Mouse (Mus musculus): ENCODE data around the gene Aven.

Gene Aven

DNA sequence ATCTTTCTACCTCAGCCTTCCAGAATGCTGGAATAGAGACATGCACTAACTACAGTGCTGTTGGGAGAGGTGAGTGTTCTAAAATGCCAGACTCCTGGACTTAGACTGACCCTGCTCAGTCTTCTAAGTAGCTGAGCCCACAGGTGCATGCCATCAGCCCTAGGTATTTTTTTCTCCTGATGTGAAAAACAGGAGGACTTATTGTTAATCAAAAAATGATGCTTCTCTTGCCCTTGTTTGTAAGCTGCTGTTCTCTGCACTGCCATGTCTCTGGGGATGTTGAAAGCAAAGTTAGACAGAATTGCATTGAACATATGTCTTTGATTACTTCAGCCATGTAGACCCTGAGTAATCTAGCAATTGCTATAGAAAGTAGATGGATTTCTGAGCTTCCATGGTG lies 64.7 kb downstream of the Aven start:
- DNase-seq (ENCODE audit: low read depth) = no peak

- no peak for DNase-seq (ENCODE audit: low read depth)
These were observed 68.8 kb downstream of the Aven start for GRCm38 (mm10) chr2:112561549-112561948.

DNA sequence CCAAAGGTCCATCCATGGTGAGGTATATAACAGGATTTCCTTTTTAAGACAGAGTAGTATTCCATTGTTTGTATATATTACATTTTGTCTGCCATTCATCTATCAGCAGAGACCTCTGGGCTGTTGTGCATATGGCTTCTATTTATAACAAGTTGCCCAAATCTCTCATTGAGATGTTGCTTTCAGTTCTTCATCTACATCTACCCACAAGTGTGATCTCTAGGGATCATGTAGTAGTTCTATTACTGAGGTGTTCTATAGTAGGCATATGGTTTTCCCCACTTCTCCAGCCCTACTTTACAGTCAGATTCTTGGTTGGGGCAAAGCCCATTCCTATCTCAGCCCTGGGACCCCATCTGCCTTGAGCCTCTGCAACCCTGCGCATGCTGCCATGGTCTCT lies 72.3 kb downstream of the Aven start:
- DNase-seq (ENCODE audit: low read depth) = no peak

DNA sequence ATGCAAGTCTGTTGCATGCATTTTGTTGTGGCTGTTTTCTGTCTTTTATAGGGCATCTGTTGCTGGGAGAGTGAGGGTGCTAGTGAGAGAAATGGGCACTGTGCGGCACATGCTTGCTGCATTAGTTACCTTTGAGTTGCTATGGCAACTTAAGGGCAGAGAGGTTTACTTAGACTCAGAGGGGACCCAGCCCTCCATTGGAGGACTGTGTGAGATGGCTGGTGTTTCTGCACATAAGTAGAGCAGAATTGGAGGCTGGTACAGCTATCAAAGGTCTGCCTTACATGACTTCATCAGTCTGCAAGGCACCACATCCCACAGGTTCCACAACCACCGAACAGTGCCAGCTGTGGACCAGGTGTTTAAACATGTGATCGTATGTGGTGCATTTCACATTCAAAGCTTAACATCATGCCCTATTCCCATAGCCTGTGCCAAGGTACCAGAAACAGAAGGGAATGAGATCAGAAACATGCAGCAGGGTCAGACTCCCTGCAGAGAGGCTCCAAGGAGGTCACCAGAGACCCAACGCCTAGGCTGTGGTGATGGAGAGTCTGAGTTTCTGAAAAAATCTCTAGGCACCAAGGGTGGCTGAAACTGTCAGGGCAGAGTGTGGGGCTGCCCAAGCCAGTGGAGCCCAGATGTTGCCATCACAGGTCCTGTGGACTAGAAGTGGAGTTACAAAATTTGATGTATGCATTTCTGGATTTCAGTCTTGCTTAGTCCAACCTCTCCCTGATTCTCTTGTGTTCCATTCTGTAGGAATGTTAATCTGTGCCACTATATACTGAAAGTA lies 73.7 kb downstream of the Aven start:
- no peak for DNase-seq (ENCODE audit: low read depth)

DNA sequence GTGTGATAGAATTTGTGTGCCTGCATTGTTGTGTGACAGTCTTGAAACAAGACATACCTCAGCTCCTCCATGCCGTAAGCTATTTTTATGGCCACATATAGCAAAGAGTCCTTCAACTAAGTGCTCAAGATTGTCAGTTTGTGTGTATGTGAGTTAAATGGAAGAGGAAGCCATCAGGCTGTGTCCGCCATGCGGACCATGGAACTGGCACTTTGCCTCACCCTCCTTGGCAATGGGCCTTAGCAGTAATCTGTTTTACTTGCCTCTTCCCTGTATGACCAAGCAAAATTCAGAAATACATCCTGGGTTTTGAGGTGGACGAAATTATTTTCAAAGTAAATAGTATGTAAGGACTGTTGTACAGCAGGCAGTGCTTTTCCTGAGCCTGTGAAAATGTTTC lies 75.0 kb downstream of the Aven start:
- no peak for DNase-seq (ENCODE audit: low read depth)

GRCm38 (mm10) chr2:112590985-112591384 lies 98.2 kb downstream of the Aven start:
- DNase-seq (ENCODE audit: low read depth) = no peak

DNA sequence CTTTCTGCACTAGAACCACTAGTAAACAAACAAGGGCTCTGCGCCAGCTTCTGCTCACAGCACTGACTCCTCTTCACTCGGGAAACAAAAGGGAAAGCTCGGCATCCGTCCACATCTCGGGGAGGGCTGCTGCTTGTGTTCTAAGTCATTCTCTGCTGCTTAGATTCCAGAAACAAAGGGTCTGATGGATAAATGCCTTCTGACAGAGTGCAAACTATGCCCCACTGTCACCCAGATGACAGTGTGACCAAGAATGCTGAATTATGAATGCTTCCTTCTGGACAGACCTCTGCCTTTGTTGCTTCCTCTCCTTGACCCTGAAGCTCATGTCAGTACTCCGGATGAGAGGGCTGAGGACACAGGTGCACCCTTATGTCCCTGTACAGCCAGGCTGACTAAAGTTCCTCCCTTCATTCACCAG lies 98.7 kb downstream of the Aven start:
- DNase-seq (ENCODE audit: low read depth) = peak; percentile 25

DNA sequence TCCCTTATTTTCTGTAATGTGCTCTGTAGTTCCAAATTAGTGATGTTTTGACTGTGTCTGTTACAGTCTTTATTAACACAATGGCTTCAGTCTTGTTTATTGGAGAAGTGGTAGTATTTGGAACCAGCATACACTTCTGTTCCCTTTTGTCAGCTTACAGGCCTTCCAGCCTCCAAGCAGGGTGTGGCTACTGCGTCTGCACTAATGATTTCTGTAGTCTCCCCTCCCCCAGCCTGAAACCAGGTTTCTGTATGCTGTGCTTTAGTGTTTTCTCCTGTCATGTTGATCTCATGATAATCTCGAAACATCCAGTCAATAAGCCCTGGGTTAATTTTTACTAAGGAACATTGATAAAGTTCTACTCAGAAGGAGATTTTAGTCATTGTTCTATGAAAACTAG lies 100.6 kb downstream of the Aven start:
- no peak for DNase-seq (ENCODE audit: low read depth)

DNA sequence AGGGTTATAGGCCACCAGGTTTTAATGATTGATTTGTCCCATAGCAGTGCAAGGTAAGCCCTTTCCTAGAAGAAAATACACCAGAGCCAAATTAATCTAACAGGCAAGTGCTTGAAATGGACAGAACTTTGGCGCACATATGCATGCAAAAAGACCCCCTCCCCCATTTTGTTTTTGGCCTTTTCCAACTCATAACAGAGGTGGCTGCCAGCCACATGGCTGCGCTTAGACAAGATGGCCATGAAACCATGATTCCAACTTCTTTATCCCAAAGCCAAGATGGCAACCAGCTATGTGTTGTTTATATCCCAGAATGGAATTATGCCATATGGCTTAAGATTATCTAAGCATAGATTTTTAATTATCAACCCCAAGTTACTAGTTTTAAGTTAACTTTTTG lies 101.0 kb downstream of the Aven start:
- DNase-seq (ENCODE audit: low read depth) = no peak

DNA sequence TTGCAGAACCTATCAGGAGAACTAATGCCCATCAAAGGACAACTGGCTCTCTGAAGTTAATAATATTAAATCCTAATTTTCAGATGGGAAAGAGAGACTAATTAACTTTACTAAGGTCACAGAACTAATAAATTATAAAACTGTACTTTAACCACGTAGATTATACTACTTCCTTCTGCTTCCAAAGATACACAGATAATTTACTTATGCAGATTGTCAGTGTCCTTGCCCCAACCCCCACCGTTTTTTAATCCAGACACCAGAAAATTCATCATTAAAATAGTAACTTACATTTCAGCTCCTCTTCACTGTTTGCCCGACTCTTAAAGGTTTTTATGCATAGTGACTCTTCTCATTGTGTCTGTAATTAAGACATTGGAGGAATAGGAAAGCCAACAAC lies 103.0 kb downstream of the Aven start:
- no peak for DNase-seq (ENCODE audit: low read depth)

DNA sequence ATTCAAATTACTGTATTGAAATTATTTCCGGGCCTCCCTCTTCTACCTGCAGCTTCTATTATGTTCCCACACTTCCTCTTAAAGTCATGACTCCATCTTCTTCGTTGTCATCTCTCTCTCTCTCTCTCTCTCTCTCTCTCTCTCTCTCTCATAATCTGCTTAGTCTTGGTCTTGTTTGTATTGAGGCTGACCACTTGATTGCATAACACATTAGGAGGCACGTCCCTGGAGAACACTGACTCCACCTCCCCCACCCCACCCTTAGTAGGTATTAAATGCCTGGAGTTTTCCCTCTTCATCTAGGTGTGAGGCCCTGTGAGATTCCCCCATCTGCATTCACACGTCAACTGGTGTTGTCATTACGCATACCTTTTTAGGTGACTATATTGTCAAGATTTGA lies 103.7 kb downstream of the Aven start:
- no peak for DNase-seq (ENCODE audit: low read depth)

- DNase-seq (ENCODE audit: low read depth) = no peak
These were observed 104.3 kb downstream of the Aven start for GRCm38 (mm10) chr2:112597064-112597463.

GRCm38 (mm10) chr2:112600222-112600621 lies 107.5 kb downstream of the Aven start:
- no peak for DNase-seq (ENCODE audit: low read depth)

DNA sequence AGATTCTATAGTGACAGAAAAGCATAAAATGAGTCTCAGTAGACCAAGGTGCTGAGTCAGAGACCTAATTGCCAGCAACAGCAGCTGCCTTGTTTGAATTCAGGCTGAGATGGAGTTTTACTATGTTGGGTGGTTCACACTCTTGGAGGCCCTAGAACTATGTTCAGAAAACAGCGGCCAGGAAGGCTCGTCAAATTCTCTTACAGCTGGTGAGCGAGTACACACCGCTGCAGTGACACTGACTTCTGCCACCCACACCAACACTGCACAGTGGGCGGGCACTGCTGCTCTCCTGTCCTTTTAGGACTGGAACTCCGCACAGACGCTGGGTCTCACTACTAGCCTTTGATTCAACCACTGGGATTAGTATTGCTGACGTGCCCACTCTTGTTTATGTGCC lies 109.7 kb downstream of the Aven start:
- DNase-seq (ENCODE audit: low read depth) = no peak

GRCm38 (mm10) chr2:112606536-112606935 lies 113.8 kb downstream of the Aven start:
- no peak for DNase-seq (ENCODE audit: low read depth)

DNA sequence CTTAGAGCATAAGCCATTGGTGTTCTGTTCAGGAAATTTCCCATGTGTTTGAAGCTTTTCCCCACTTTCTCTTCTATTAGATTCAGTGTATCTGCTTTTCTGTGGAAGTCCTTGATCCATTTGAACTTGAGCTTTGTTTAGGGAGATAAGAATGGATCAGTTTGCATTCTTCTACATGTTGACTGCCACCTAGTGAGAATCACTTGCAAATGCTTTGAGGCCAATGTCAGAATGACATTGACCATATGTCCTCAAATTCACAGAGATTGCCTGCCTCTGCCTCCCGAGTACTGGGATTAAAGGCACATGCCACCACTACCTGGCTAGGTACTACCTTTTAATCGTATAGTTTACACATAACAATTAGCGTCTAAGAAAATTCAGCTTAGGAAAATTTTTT lies 119.9 kb downstream of the Aven start:
- DNase-seq (ENCODE audit: low read depth) = peak; percentile 16

DNA sequence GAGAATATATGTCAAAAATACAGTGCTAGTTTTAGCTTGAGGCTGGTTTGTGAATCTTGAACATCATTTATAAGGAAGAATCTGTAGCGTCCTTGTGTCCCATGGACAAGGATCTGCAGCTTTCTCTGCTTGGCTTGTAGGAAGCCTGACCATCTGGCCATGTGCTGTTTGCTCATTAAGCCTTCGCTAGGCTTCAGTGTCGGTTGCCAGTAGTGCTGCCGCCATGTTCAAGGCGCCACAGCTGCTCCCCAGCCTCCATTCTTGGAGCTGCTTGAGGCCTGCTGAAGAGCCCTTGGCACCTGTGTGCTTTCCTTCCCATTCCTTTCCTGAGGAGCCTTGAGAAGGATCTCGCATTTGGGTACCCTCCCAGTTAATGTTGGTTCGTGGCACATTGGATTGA lies 121.6 kb downstream of the Aven start:
- DNase-seq (ENCODE audit: low read depth) = no peak

- DNase-seq (ENCODE audit: low read depth) = no peak
These were observed 124.4 kb downstream of the Aven start for GRCm38 (mm10) chr2:112617206-112617605.

- DNase-seq (ENCODE audit: low read depth) = no peak
These were observed 132.4 kb downstream of the Aven start for GRCm38 (mm10) chr2:112625156-112625555.

DNA sequence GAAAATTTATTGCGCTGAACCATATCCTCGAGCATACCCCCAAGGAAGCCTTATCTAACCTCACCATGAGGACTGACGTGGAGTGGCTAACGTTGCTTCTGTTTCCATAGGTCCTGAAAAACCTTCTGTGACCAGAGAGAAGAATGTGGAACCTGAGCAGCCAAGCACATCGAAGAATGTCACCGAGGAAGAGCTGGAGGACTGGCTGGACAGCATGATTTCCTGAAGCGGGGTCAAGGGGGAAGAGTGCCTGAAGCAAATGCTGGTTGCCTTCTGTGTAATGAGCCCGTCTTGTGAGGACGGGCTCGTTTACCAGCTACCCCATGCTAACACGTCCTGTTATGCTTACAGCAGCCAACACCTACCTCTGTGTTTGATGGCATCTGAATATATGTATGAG lies 137.9 kb downstream of the Aven start:
- no peak for DNase-seq (ENCODE audit: low read depth)

- DNase-seq (ENCODE audit: low read depth) = no peak
These were observed 139.8 kb downstream of the Aven start for GRCm38 (mm10) chr2:112632536-112632935.

DNA sequence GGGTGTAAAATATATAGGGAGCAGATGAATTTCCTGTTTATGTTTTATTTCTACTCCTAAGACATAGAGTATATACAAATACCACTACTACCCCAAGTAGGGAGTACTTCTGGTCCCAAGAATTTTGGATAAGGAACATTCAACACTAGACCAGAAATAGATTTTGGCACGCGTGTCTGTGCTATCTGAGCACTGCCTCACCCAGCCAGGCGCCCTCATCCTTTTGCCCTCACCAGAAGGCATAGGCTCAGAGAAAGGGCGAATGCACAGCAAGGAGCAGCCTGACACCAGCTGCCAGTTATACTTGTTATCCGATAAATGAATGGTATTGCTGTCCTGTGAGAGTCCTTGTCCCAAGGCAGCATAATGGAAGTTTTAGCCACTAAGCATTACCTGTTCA lies 144.4 kb downstream of the Aven start:
- DNase-seq (ENCODE audit: low read depth) = no peak

DNA sequence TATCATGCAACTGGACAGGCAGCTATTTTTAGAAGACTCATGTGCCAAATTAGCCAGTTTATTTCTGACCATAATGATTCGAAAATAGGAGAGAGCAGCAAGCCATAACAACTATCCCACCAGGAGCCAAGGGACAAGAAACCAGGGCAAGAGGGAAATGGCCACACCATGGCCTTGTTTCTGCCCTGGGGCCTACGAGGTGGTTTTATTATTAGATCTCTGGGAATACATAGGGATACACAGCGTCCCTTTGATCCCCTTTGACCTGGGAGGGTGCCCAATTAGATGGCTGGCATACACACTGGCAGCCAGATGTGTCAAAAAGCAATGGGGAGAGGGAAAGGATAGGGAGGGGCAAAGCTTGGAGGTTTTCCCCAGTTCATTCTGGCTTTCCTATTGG lies 161.1 kb downstream of the Aven start:
- DNase-seq (ENCODE audit: low read depth) = no peak

DNA sequence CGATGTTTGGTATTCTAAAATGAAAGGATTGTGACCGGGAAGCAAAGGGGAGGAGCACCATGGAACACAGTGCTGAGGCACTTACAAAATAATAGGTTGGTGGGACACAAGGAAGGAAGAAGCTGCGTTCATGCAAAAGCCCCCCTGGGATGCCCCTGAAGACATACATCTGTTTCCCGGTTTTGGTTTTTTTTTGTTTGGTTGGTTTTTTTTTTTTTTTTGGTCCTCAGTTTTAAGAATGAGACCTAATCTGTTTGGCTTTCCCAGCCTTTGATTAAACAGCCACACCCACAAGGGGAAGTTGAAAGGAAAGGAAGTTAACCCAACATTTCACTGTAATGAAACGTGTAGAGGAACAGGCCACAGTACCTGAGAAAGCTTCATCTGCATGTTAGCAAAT lies 163.4 kb downstream of the Aven start:
- DNase-seq (ENCODE audit: low read depth) = no peak
